Mouse (Mus musculus): ENCODE data around the gene Araf. TPM values are rescaled to one million over a fixed set of nuclear protein-coding genes. Genes with fewer than 3 reads are reported as not detected.

Araf gene
- total RNA-seq, 1 experiment from 2014 or later, result 65.5 TPM

Other genes starting within 250 kb of the Araf start
- not detected in 3 replicates for gene Rgn, start 248.0 kb upstream of the Araf start, total RNA-seq (2017)
- 29.0 to 47.9 TPM (median 33.5 TPM) in 3 replicates for gene Rbm10, start 180.3 kb upstream of the Araf start, total RNA-seq (2017)
- gene Ndufb11, start 180.2 kb upstream of the Araf start, total RNA-seq (2017), result 61.7 to 101 TPM (median 97.4 TPM) in 3 replicates
- 137 to 173 TPM (median 147 TPM) in 3 replicates for gene Uba1, start 139.5 kb upstream of the Araf start, total RNA-seq (2017)
- gene Cdk16, start 109.9 kb upstream of the Araf start, total RNA-seq (2017), result 19.4 to 50.3 TPM (median 29.2 TPM) in 3 replicates
- gene Usp11, start 93.9 kb upstream of the Araf start, total RNA-seq (2017), result 4.3 to 12.9 TPM (median 5.1 TPM) in 3 replicates
- gene Timp1, start 72.4 kb downstream of the Araf start, total RNA-seq (2017), result not detected in 3 replicates
- gene Syn1, start 123.2 kb downstream of the Araf start, total RNA-seq (2017), result 0.19 TPM in 1 of 3 replicates, not detected in the others
- 12.6 to 15.5 TPM (median 14.7 TPM) in 3 replicates for gene Cfp, start 133.7 kb downstream of the Araf start, total RNA-seq (2017)
- gene Elk1, start 152.8 kb downstream of the Araf start, total RNA-seq (2017), result 2.9 to 7.2 TPM (median 3.8 TPM) in 3 replicates
- gene Uxt, start 164.2 kb downstream of the Araf start, total RNA-seq (2017), result 23.6 to 31.9 TPM (median 26.4 TPM) in 3 replicates